Mouse (Mus musculus) lung, adult 2 months (tissue): Measurements from ENCODE around the gene Layn. TPM values are rescaled to one million over a fixed set of nuclear protein-coding genes. Genes with fewer than 3 reads are reported as not detected.

ENCODE experiments used
- DNase-seq: peaks from one replicate; pipeline ENCODE4 v3.0.0; 2022
- H3K4me1 ChIP-seq: fragments of 200-500 bp; 2 replicates; pipeline ENCODE4 v1.6.1; 2011; ENCODE audit warnings: low read length; ENCODE audit not compliant: control insufficient read depth, insufficient read depth
- H3K4me3 ChIP-seq: fragments of 200-500 bp; replicated peaks from 2 replicates; pipeline ENCODE3; 2011; ENCODE audit warnings: low read depth, mild to moderate bottlenecking, control low read depth, low read length; ENCODE audit errors: extremely low read depth
- CTCF ChIP-seq: fragments of 200-500 bp; IDR thresholded peaks from 2 replicates; pipeline ENCODE4 v1.5.1; 2011; ENCODE audit warnings: mild to moderate bottlenecking, low read length, control low read depth; ENCODE audit not compliant: insufficient read depth
- POLR2A ChIP-seq: fragments of 200-500 bp; IDR thresholded peaks from 2 replicates; pipeline ENCODE4 v1.6.1; 2011; ENCODE audit warnings: low read depth, mild to moderate bottlenecking, control low read depth, low read length, borderline replicate concordance; ENCODE audit errors: extremely low read depth
- WGBS: fragments of 180-500 bp; shearing (Covaris S2); methylation state at CpG from one replicate; pipeline ENCODE4 v1.1.7; 2018; 5-methylcytosine and 5-hydroxymethylcytosine counted together
- polyA plus RNA-seq: library from polyadenylated mRNA; depleted of rRNA; stranded (reverse); fragments of >200 nt; gene quantifications from 2 replicates; pipeline ENCODE4 v1.2.3, GENCODE M21; 2012; rRNA removed

The Layn gene
- polyA plus RNA-seq, result 8.4 and 9.9 TPM in 2 replicates

DNA sequence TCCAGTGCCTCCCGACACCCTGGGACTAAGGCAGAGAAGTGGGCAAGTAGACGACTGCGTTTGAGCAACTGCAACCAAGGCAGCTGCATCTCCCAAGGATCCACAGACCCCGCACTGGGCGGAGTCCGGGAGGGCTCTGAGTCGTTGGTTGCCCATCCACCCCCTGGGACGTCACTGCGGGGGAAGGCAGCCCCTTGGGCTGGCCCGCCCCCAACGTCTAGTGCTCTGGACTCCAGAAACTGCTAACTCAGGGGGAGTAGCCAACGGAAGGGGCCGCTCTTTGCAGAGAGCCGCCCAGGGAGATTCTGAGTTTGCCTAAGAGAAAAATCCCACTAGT is at the start of gene Layn:
Gene Layn (minus strand): TSS at position 116 of the 337 bp plus-strand sequence.
- peak within 1 kb of the TSS; percentile 85 for H3K4me3 ChIP-seq
- WGBS, result under 1% methylated on average over 14 of the region's 14 CpGs
- H3K4me1 ChIP-seq, result peaks cover 3% of the 10 kb centered on the region
- peak; percentile 71 for DNase-seq
- TF ChIP-seq POLR2A, result peak; percentile 89; the same call in 1 of the 2 replicates
- TF ChIP-seq CTCF, result no peak

DNA sequence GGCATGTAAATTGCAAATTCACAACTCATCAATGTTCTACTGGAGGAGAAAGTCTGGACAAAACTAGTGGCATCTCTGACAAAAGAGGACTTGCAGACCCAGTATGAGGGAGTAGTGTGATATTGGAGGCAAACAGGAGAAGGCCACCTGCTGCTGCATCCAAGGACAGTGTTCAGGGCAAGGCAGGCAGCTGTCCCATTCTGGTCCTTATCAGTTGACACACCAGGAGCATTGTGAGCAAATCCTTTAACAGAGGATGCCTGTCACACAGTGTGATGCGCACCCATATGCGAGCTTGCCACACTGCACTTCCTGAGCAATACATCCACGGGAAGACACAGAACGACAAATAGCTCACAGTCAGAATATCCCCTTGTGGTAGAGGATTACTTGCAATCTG is 37.9 kb upstream of the Layn start:
- no peak for TF ChIP-seq CTCF
- TF ChIP-seq POLR2A, result no peak
- DNase-seq, result no peak
- Histone ChIP-seq H3K4me1 (no peaks in the 10 kb centered on the region), H3K4me3 (no peak overlapping the region)
- WGBS, result 67% methylated on average over 4 of the region's 4 CpGs

DNA sequence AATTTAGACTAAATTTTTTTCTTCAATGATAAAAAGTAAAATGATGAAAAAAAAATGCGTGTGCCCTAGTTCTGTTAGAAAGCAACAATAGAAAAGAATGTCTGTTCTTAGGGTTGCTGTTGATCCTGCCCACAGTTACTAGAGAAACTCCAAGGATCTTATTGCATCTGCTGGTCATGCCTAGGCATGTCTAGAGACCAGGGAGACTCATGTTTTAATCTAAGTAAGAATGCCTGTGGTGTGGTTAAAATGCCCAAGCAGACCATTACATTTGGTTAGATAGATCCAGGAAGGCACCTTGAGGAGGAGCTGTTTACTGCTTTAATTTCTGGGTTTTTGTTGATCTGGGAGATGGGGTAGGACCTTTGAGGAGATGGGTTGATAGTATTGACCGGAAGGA is 28.9 kb upstream of the Layn start:
- WGBS, result 62% methylated on average over 2 of the region's 2 CpGs
- Histone ChIP-seq H3K4me1 (0 out of 2 replicates have a peak, but pooled peaks cover 2% of the 10 kb centered on the region), H3K4me3 (no peak overlapping the region)
- TF ChIP-seq POLR2A (no peak), CTCF (no peak)
- no peak for DNase-seq

DNA sequence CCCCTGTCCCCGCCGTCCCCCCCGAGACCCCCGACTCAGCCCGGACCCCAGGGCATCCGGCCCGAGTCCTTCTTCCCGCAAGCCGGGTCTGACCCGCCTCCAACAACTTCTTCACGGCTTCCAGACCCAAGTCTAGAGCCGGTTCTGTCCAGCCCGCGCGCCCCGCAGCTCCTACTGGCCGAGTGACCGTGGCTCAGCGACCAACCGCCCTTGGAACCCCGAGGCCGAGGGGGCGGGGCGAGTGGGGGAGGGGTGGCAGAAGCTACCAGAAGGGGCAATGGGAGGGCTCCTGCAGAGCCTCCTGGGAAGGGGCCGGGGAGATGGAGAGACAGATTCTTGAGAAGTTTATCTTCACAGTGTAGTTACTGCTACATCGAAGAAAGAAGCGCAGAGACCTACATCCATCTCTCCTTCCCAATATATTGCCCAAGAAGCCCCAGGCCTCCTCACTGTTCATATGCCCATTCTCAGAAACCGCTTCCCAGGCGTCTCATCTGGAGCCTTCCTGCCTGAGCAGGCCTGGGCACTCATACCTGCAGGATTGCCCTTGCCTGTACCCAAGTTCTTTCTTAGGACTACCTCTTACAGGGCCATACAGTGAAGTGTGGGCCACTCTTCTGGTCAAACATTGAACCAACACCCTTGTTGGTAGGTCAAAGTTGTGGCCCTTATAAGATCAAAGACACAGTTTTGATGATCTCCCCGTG is 27.1 kb upstream of the Layn start:
- DNase-seq, result peak; percentile 10
- TF ChIP-seq CTCF, result no peak
- no peak for TF ChIP-seq POLR2A
- 0 out of 2 replicates have a peak, but pooled peaks cover 2% of the 10 kb centered on the region for H3K4me1 ChIP-seq
- H3K4me3 ChIP-seq, result no peak overlapping the region
- 16% methylated on average over 30 of the region's 30 CpGs for WGBS

DNA sequence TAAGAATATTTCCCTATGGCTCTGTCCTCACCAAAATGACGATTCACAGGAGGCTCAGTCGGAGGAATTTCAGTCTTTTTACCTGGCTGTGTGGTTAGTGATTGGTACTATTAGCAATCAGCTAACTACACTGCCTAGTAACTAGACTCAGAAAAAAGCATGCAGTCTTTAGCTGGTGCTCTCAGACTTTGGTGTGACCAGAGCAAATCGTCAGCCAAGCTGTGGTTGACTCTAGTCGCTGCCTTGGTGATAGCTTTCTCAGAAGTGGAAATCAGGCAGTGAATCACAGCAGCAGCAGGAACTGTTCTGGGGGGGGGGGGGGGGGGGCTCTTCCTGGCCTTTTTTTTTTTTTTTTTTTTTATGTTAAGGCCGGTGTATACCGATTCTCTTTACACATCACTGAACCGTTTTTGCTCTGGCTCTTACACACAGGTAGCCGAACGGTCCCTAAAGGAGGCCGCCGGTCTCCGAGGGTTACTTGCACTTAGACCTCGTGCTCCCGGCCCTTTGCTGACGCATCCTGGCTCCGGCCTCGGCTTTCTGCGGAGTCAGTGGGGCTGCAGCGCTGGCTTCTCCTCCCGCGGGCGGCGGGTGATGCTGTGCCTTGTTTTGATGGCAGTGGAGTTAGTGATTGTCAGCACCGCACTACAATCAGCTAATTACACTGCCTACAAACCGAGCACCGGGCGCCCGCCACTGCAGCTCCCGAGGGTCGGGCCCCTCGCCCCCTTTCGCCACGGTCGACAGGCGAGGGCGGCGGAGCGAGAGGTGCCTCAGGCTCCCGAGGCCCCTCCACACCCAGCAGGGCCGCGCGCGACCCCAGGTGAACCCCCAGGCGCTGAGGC is 26.3 kb upstream of the Layn start:
- peak overlapping the region; percentile 50 for H3K4me3 ChIP-seq
- TF ChIP-seq POLR2A, result no peak
- no peak for TF ChIP-seq CTCF
- 0 out of 2 replicates have a peak, but pooled peaks cover 2% of the 10 kb centered on the region for H3K4me1 ChIP-seq
- 4% methylated on average over 41 of the region's 44 CpGs for WGBS
- peak; percentile 26 for DNase-seq

DNA sequence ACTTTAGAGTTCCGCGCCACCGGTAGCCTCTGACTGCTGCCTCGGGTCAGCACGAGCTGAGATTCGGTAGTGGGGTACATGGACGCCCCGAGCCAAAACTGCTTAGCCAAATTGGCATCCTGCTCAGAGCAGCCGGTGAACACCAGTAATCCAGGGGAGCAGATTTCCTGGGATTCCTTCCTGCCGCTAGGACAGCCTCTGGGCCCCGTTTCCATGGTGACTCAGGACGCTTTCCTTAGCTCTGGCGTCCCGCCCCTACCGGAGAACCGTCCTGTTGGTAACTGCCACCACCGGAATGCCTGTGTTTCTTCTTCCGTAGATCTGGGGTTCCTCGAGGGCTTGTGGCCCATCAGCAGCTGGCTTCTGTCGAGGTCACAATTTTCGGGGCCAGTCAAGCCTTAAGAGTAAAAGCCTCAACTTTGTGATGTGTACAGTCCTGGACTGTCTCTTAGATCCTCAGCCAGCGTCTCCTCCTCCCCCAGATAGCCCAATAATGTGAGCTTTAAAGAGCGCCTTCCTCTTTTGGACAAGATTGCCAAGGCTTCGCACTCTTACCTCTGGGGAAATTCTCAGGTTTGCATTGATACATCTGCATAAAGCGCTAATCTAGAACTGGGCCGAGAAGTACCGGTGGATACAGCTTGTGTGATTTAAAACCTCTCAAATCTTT is 25.0 kb upstream of the Layn start, which contains the start of gene 4833427G06Rik:
Gene 4833427G06Rik (minus strand): TSS at position 323 of the 670 bp plus-strand sequence.
- peak; percentile 23 for DNase-seq

DNA sequence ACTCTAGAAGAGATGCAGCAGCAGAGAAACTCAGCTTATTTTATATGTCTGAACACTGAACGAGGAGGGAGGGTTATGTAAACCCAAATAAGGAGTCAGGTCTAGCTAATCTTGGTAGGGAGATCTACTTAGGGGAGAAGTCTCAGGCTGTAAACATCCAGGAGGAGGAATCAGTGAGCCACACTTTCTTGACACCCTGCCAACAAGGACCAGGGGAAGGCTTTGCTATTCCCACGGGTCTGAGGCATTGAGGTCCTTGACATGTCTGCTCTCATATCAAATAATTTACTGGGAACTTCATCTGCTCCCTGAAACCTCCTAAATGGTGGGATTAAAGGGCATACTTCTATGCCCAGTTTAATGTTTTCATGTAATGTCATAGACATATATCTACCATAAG is 19.4 kb upstream of the Layn start:
- Histone ChIP-seq H3K4me1 (no peaks in the 10 kb centered on the region), H3K4me3 (no peak overlapping the region)
- 34% methylated on average over 2 of the region's 2 CpGs for WGBS
- no peak for DNase-seq
- TF ChIP-seq CTCF, result no peak
- no peak for TF ChIP-seq POLR2A

More for the DNA sequence above, 25.0 kb upstream of the Layn start, which contains the start of gene 4833427G06Rik:
- Histone ChIP-seq H3K4me1 (0 out of 2 replicates have a peak, but pooled peaks cover 2% of the 10 kb centered on the region), H3K4me3 (no peak within 1 kb of the TSS)
- 24% methylated on average over 27 of the region's 27 CpGs for WGBS
- no peak for TF ChIP-seq CTCF
- no peak for TF ChIP-seq POLR2A

DNA sequence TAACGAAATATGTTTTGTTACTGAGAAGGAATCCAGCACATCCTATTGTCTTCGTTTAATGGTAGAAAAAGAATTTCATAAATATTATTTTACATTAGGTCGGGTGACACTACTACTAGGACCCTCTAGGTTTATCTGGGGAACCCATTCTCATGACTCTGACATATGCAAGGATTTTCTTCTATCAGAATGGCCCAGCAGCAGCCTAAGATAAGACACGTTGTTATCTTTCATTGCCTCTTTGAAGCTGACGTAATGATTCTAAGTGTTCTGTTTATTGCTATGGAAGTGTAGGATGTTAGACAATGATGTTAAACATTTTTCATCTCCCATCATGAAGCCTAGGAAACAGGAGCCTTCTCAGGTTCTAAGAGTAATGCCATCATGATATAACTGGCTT is 16.8 kb upstream of the Layn start:
- TF ChIP-seq CTCF, result no peak
- TF ChIP-seq POLR2A, result no peak
- no peaks in the 10 kb centered on the region for H3K4me1 ChIP-seq
- no peak for DNase-seq
- H3K4me3 ChIP-seq, result no peak overlapping the region
- WGBS, result 49% methylated on average over 5 of the region's 5 CpGs

DNA sequence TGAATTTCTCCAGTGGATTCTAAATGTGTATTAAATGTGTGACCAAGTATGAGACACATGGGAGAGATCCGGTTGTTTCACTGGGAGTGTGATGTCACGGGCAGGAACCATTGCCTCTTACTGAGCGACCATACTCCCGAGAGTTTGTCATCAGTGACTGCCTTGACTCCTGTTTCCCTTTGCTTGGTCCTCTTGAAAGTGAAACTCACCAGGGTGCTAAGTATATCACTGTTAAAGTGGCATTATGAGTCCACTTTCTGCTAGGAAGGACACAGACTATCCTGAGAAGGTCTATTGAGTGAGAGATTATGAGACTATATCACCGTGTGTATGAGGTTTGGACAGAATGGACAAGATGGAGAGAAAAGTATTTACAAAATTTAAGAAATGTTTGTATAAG is 4.7 kb upstream of the Layn start:
- peaks cover 3% of the 10 kb centered on the region; the same call in 1 of the 2 replicates for H3K4me1 ChIP-seq
- H3K4me3 ChIP-seq, result no peak overlapping the region
- 81% methylated on average over 5 of the region's 5 CpGs for WGBS
- DNase-seq, result no peak
- TF ChIP-seq CTCF (no peak), POLR2A (no peak)
